8 mouse cellular contexts compared by ENCODE assay signal in genomic region chr6:101280811-101281218, GRCm38 (mm10).
DNase-seq lines count a peak whose midpoint lies in the region; ATAC-seq lines count a peak whose summit lies in the region.

No protein-coding gene starts in this region.

- H3K36me3 ChIP-seq in kidney, embryonic 15.5 days: no peaks in the 10 kb centered on the region
- H3K36me3 ChIP-seq in forebrain, embryonic 11.5 days (ENCODE audit: control insufficient read depth, insufficient read depth, low read length): no peaks in the 10 kb centered on the region
- H3K36me3 ChIP-seq in midbrain, embryonic 13.5 days: no peaks in the 10 kb centered on the region

- H3K9ac ChIP-seq in kidney, embryonic 15.5 days: no peak overlapping the region
- no peak overlapping the region for H3K9ac ChIP-seq in forebrain, embryonic 11.5 days (ENCODE audit: low read length)
- no peak overlapping the region for H3K9ac ChIP-seq in midbrain, embryonic 13.5 days (replicated peaks)

- 35% methylated on average over 9 of the region's 9 CpGs for WGBS in kidney, embryonic 15.5 days
- 5% methylated on average over 9 of the region's 9 CpGs for whole genome bisulfite sequencing in forebrain, embryonic 11.5 days
- WGBS in midbrain, embryonic 13.5 days: 8% methylated on average over 9 of the region's 9 CpGs

- ATAC-seq in kidney, embryonic 15.5 days (replicated peaks; ENCODE audit: low FRiP score): no peak
- ATAC-seq in forebrain, embryonic 11.5 days (replicated peaks; ENCODE audit: low FRiP score): peak; percentile 51; the same call in 1 of the 2 replicates
- 0 out of 2 replicates have a peak, but pooled peaks have one; percentile 47 for ATAC-seq in midbrain, embryonic 13.5 days
- ATAC-seq in megakaryocyte progenitor cell, adult 5-6 weeks (replicated peaks; ENCODE audit: poor library complexity): no peak
- no peak for ATAC-seq in monocyte, adult 5-6 weeks (replicated peaks; ENCODE audit: insufficient number of reproducible peaks, low FRiP score, low TSS enrichment, poor library complexity, severe bottlenecking)

- H3K9me3 ChIP-seq in kidney, embryonic 15.5 days (replicated peaks): no peaks in the 10 kb centered on the region
- no peaks in the 10 kb centered on the region for H3K9me3 ChIP-seq in forebrain, embryonic 11.5 days (ENCODE audit: control insufficient read depth, low read length)
- no peaks in the 10 kb centered on the region for H3K9me3 ChIP-seq in midbrain, embryonic 13.5 days

- DNase-seq in embryo, embryonic 11 days: peak; percentile 50
- no peak for DNase-seq in embryo, embryonic 9.5 days (ENCODE audit: extremely low spot score)
- DNase-seq in kidney, postnatal 4 days: peak; percentile 25 to 49
- no peak for DNase-seq in forebrain, embryonic 11.5 days (ENCODE audit: low spot score)

- H3K4me1 ChIP-seq in kidney, embryonic 15.5 days: peaks cover 56% of the 10 kb centered on the region
- peaks cover 12% of the 10 kb centered on the region; the same call in 1 of the 2 replicates for H3K4me1 ChIP-seq in forebrain, embryonic 11.5 days (replicated peaks; ENCODE audit: control insufficient read depth, insufficient read depth, low read length)
- H3K4me1 ChIP-seq in midbrain, embryonic 13.5 days (replicated peaks): peaks cover 46% of the 10 kb centered on the region

- no peak overlapping the region for H3K4me3 ChIP-seq in kidney, embryonic 15.5 days (replicated peaks)
- H3K4me3 ChIP-seq in forebrain, embryonic 11.5 days (ENCODE audit: low read depth, low read length): no peak overlapping the region
- no peak overlapping the region for H3K4me3 ChIP-seq in midbrain, embryonic 13.5 days (replicated peaks)

- no peak overlapping the region for H3K27ac ChIP-seq in kidney, embryonic 15.5 days
- H3K27ac ChIP-seq in forebrain, embryonic 11.5 days (ENCODE audit: low read depth, low read length): no peak overlapping the region
- no peak overlapping the region for H3K27ac ChIP-seq in midbrain, embryonic 13.5 days

- no peaks in the 10 kb centered on the region for H3K27me3 ChIP-seq in kidney, embryonic 15.5 days
- H3K27me3 ChIP-seq in forebrain, embryonic 11.5 days (ENCODE audit: control insufficient read depth, insufficient read depth, low read length): no peaks in the 10 kb centered on the region
- peaks cover 20% of the 10 kb centered on the region for H3K27me3 ChIP-seq in midbrain, embryonic 13.5 days

- H3K4me2 ChIP-seq in kidney, embryonic 15.5 days: no peak overlapping the region
- 0 out of 2 replicates have a peak overlapping the region, but pooled peaks have one; percentile 2 for H3K4me2 ChIP-seq in forebrain, embryonic 11.5 days (ENCODE audit: low read depth, low read length, severe bottlenecking)
- no peak overlapping the region for H3K4me2 ChIP-seq in midbrain, embryonic 13.5 days (replicated peaks)

Comparison
In these comparisons a context has a peak if more than half of its experiments do, and no peak if none do; other contexts are left out.
1. DNase-seq: peak in embryo, embryonic 11 days (single experiment) and kidney, postnatal 4 days (2 of 2); none in embryo, embryonic 9.5 days (single experiment) and forebrain, embryonic 11.5 days (single experiment).
2. ATAC-seq: peak in forebrain, embryonic 11.5 days (single experiment) and midbrain, embryonic 13.5 days (single experiment); none in kidney, embryonic 15.5 days (single experiment), megakaryocyte progenitor cell, adult 5-6 weeks (single experiment) and monocyte, adult 5-6 weeks (single experiment).